Mouse (Mus musculus) embryonic facial prominence, embryonic 10.5 days (tissue): ENCODE measurements around the gene Tmem51. TPM values are rescaled to one million over a fixed set of nuclear protein-coding genes. Genes with fewer than 3 reads are reported as not detected.
A peak's percentile ranks its signal among the peaks of the same experiment; 100 is the strongest.

Experiments
- DNase-seq: peaks from one replicate; pipeline ENCODE4 v3.0.0-alpha.2; 2017; ENCODE audit warnings: low spot score
- H3K27ac ChIP-seq: fragments of 300-500 bp; sonication (generic); replicated peaks from 2 replicates; pipeline ENCODE4 v1.5.1; 2016; ENCODE audit warnings: mild to moderate bottlenecking
- H3K27me3 ChIP-seq: fragments of 300-500 bp; sonication (generic); replicated peaks from 2 replicates; pipeline ENCODE4 v1.6.1; 2016; ENCODE audit warnings: low read depth, mild to moderate bottlenecking; ENCODE audit not compliant: poor library complexity, severe bottlenecking
- H3K36me3 ChIP-seq: fragments of 300-500 bp; sonication (generic); replicated peaks from 2 replicates; pipeline ENCODE4 v1.6.1; 2016; ENCODE audit warnings: mild to moderate bottlenecking, moderate library complexity
- H3K4me1 ChIP-seq: fragments of 300-500 bp; sonication (generic); 2 replicates; pipeline ENCODE4 v1.6.1; 2016
- H3K4me3 ChIP-seq: fragments of 300-500 bp; sonication (generic); 2 replicates; pipeline ENCODE4 v1.5.1; 2016; ENCODE audit warnings: mild to moderate bottlenecking, moderate library complexity
- H3K9me3 ChIP-seq: fragments of 300-500 bp; sonication (generic); 2 replicates; pipeline ENCODE4 v1.6.1; 2016; ENCODE audit warnings: mild to moderate bottlenecking
- WGBS: fragments of 180-500 bp; shearing (Covaris S2); methylation state at CpG from one replicate; pipeline ENCODE4 v1.1.7; 2016; 5-methylcytosine and 5-hydroxymethylcytosine counted together
- polyA plus RNA-seq: library from polyadenylated mRNA; unstranded; fragments of >200 nt; fragmentation: Nextera tagmentation; extraction: Ambion mirVana; gene quantifications from 2 replicates; pipeline ENCODE4 v1.2.1, GENCODE M21; 2016

The Tmem51 gene
- 9.5 and 9.7 TPM in 2 replicates for polyA plus RNA-seq

GRCm38 (mm10) chr4:142084131-142084899 lies at the start of gene Tmem51:
TSS of gene Tmem51 (minus strand) at chr4:142084304.
- peaks cover 57% of the 10 kb centered on the region for H3K27me3 ChIP-seq
- under 1% methylated on average over 52 of the region's 52 CpGs for WGBS

GRCm38 (mm10) chr4:142130162-142130561 lies 46.1 kb upstream of the Tmem51 start:
- Histone ChIP-seq H3K4me1 (peaks cover 36% of the 10 kb centered on the region), H3K36me3 (no peaks in the 10 kb centered on the region; the same call in 1 of the 2 replicates), H3K4me3 (no peak overlapping the region), H3K9me3 (no peaks in the 10 kb centered on the region), H3K27ac (peak overlapping the region; percentile 80), H3K27me3 (no peaks in the 10 kb centered on the region; the same call in 1 of the 2 replicates)
- DNase-seq, result peak; percentile 71
- WGBS, result 48% methylated on average over 5 of the region's 5 CpGs

More at GRCm38 (mm10) chr4:142084131-142084899, at the start of gene Tmem51:
- H3K27ac ChIP-seq, result peak within 1 kb of the TSS; percentile 86
- no peaks in the 10 kb centered on the region for H3K9me3 ChIP-seq
- H3K36me3 ChIP-seq, result no peaks in the 10 kb centered on the region
- peak; percentile 82 for DNase-seq
- H3K4me3 ChIP-seq, result peak within 1 kb of the TSS; percentile 78
- H3K4me1 ChIP-seq, result peaks cover 65% of the 10 kb centered on the region

GRCm38 (mm10) chr4:142127275-142127788 lies 43.2 kb upstream of the Tmem51 start:
- Histone ChIP-seq H3K4me1 (peaks cover 36% of the 10 kb centered on the region), H3K27me3 (no peaks in the 10 kb centered on the region; the same call in 1 of the 2 replicates), H3K36me3 (no peaks in the 10 kb centered on the region; the same call in 1 of the 2 replicates), H3K9me3 (no peaks in the 10 kb centered on the region), H3K27ac (0 out of 2 replicates have a peak overlapping the region, but pooled peaks have one; percentile 10), H3K4me3 (no peak overlapping the region)
- DNase-seq, result no peak
- WGBS, result 88% methylated on average over 6 of the region's 6 CpGs

- Histone ChIP-seq H3K27me3 (no peaks in the 10 kb centered on the region; the same call in 1 of the 2 replicates), H3K36me3 (no peaks in the 10 kb centered on the region; the same call in 1 of the 2 replicates), H3K27ac (peak overlapping the region; percentile 30; the same call in 1 of the 2 replicates), H3K4me3 (no peak overlapping the region), H3K9me3 (no peaks in the 10 kb centered on the region), H3K4me1 (peaks cover 35% of the 10 kb centered on the region)
- no peak for DNase-seq
- WGBS, result 75% methylated on average over 10 of the region's 10 CpGs
Observed at GRCm38 (mm10) chr4:142126641-142127274, 42.7 kb upstream of the Tmem51 start.

- Histone ChIP-seq H3K27ac (peak overlapping the region; percentile 59), H3K4me3 (no peak overlapping the region), H3K4me1 (peaks cover 46% of the 10 kb centered on the region), H3K36me3 (no peaks in the 10 kb centered on the region), H3K9me3 (no peaks in the 10 kb centered on the region), H3K27me3 (peaks cover 10% of the 10 kb centered on the region; the same call in 1 of the 2 replicates)
- no peak for DNase-seq
- WGBS, result 53% methylated on average over 1 of the region's 1 CpGs
Observed at GRCm38 (mm10) chr4:142121164-142121563, 37.1 kb upstream of the Tmem51 start.

GRCm38 (mm10) chr4:142118522-142118921 lies 34.4 kb upstream of the Tmem51 start:
- H3K9me3 ChIP-seq, result no peaks in the 10 kb centered on the region
- peak overlapping the region; percentile 82 for H3K27ac ChIP-seq
- peaks cover 46% of the 10 kb centered on the region for H3K4me1 ChIP-seq
- no peak overlapping the region for H3K4me3 ChIP-seq
- H3K27me3 ChIP-seq, result peaks cover 14% of the 10 kb centered on the region; the same call in 1 of the 2 replicates
- peak; percentile 68 for DNase-seq
- H3K36me3 ChIP-seq, result no peaks in the 10 kb centered on the region
- 30% methylated on average over 7 of the region's 7 CpGs for WGBS

GRCm38 (mm10) chr4:142117993-142118392 lies 33.9 kb upstream of the Tmem51 start:
- DNase-seq, result no peak
- Histone ChIP-seq H3K4me1 (peaks cover 46% of the 10 kb centered on the region), H3K9me3 (no peaks in the 10 kb centered on the region), H3K27ac (peak overlapping the region; percentile 82), H3K4me3 (no peak overlapping the region), H3K27me3 (peaks cover 14% of the 10 kb centered on the region; the same call in 1 of the 2 replicates), H3K36me3 (no peaks in the 10 kb centered on the region)
- 86% methylated on average over 12 of the region's 12 CpGs for WGBS

GRCm38 (mm10) chr4:142113306-142113705 lies 29.2 kb upstream of the Tmem51 start:
- 34% methylated on average over 8 of the region's 8 CpGs for WGBS
- Histone ChIP-seq H3K27me3 (peaks cover 19% of the 10 kb centered on the region), H3K9me3 (no peaks in the 10 kb centered on the region), H3K4me3 (no peak overlapping the region), H3K4me1 (peaks cover 10% of the 10 kb centered on the region), H3K27ac (no peak overlapping the region), H3K36me3 (0 out of 2 replicates have a peak, but pooled peaks cover 4% of the 10 kb centered on the region)
- peak; percentile 46 for DNase-seq

GRCm38 (mm10) chr4:142103081-142103671 lies 19.1 kb upstream of the Tmem51 start:
- Histone ChIP-seq H3K9me3 (no peaks in the 10 kb centered on the region), H3K27ac (peak overlapping the region; percentile 3; the same call in 1 of the 2 replicates), H3K36me3 (peaks cover 9% of the 10 kb centered on the region; the same call in 1 of the 2 replicates), H3K27me3 (no peaks in the 10 kb centered on the region), H3K4me1 (peaks cover 17% of the 10 kb centered on the region), H3K4me3 (no peak overlapping the region)
- WGBS, result 57% methylated on average over 12 of the region's 12 CpGs
- no peak for DNase-seq

- 0 out of 2 replicates have a peak overlapping the region, but pooled peaks have one; percentile 51 for H3K27ac ChIP-seq
- peaks cover 26% of the 10 kb centered on the region for H3K4me1 ChIP-seq
- H3K4me3 ChIP-seq, result no peak overlapping the region; the same call in 1 of the 2 replicates
- no peaks in the 10 kb centered on the region for H3K27me3 ChIP-seq
- peak; percentile 84 for DNase-seq
- H3K9me3 ChIP-seq, result no peaks in the 10 kb centered on the region
- H3K36me3 ChIP-seq, result no peaks in the 10 kb centered on the region
- 23% methylated on average over 8 of the region's 8 CpGs for WGBS
Observed at GRCm38 (mm10) chr4:142098303-142098702, 14.2 kb upstream of the Tmem51 start.

GRCm38 (mm10) chr4:142097871-142098270 lies 13.8 kb upstream of the Tmem51 start:
- no peak for DNase-seq
- peak overlapping the region; percentile 51 for H3K27ac ChIP-seq
- 34% methylated on average over 5 of the region's 5 CpGs for WGBS
- no peaks in the 10 kb centered on the region for H3K36me3 ChIP-seq
- no peaks in the 10 kb centered on the region for H3K27me3 ChIP-seq
- peaks cover 21% of the 10 kb centered on the region for H3K4me1 ChIP-seq
- no peak overlapping the region for H3K4me3 ChIP-seq
- no peaks in the 10 kb centered on the region for H3K9me3 ChIP-seq
